In genomic region chr6:56523938-56524866, GRCm38 (mm10) we compare ENCODE assay signal across 14 mouse cellular contexts. TPM values are rescaled to one million over a fixed set of nuclear protein-coding genes. Genes with fewer than 3 reads are reported as not detected.
DNase-seq lines count a peak whose midpoint lies in the region; ATAC-seq and TF ChIP-seq lines count a peak whose summit lies in the region.
"Had no signal": no experiment of that assay in that cellular context is flagged by ENCODE, and none has a peak within 500 bp of the region (broad histone marks: within the 10 kb centered on the region; RNA-seq: fewer than 3 reads in every experiment).

No protein-coding gene starts in this region.

- H3K4me2 ChIP-seq in hindbrain, embryonic 16.5 days (ENCODE audit: low read length) = no peak overlapping the region
- no peak overlapping the region for H3K4me2 ChIP-seq in intestine, embryonic 15.5 days (replicated peaks)
- H3K4me2 ChIP-seq: hindbrain, embryonic 12.5 days had no signal

- no peaks in the 10 kb centered on the region for H3K4me1 ChIP-seq in hindbrain, embryonic 16.5 days (ENCODE audit: control insufficient read depth, insufficient read depth, low read depth, low read length)
- H3K4me1 ChIP-seq in hindbrain, embryonic 10.5 days (replicated peaks) = peaks cover 5% of the 10 kb centered on the region; the same call in 1 of the 2 replicates
- H3K4me1 ChIP-seq in cerebellum, adult 2 months (ENCODE audit: control insufficient read depth, insufficient read depth, low read length) = peaks cover 3% of the 10 kb centered on the region; the same call in 1 of the 2 replicates
- H3K4me1 ChIP-seq in intestine, embryonic 15.5 days (replicated peaks) = no peaks in the 10 kb centered on the region
- H3K4me1 ChIP-seq: hindbrain, embryonic 12.5 days; limb, embryonic 10.5 days had no signal

- TF ChIP-seq CTCF in cerebellum, adult 2 months (IDR thresholded peaks at IDR 0.05; ENCODE audit: borderline replicate concordance, insufficient read depth, low read depth, low read length) = no peak

- H3K27me3 ChIP-seq in hindbrain, embryonic 16.5 days (replicated peaks; ENCODE audit: control insufficient read depth, insufficient read depth, low read length) = no peaks in the 10 kb centered on the region
- no peaks in the 10 kb centered on the region for H3K27me3 ChIP-seq in hindbrain, embryonic 10.5 days (ENCODE audit: insufficient read depth, poor library complexity, severe bottlenecking)
- no peaks in the 10 kb centered on the region for H3K27me3 ChIP-seq in cerebellum, adult 2 months (ENCODE audit: control insufficient read depth, insufficient read depth, low read length)
- H3K27me3 ChIP-seq in intestine, embryonic 15.5 days (replicated peaks) = no peaks in the 10 kb centered on the region
- H3K27me3 ChIP-seq: hindbrain, embryonic 12.5 days had no signal

- no peak overlapping the region for H3K27ac ChIP-seq in hindbrain, embryonic 16.5 days (ENCODE audit: low read depth, low read length)
- H3K27ac ChIP-seq in hindbrain, embryonic 10.5 days = no peak overlapping the region
- H3K27ac ChIP-seq in cerebellum, adult 2 months (ENCODE audit: insufficient read depth, low read length) = no peak overlapping the region
- no peak overlapping the region for H3K27ac ChIP-seq in intestine, embryonic 15.5 days
- H3K27ac ChIP-seq: hindbrain, embryonic 12.5 days; limb, embryonic 10.5 days; liver, embryonic 14.5 days had no signal

- ATAC-seq in hindbrain, embryonic 16.5 days = peak; percentile 64; the same call in 1 of the 2 replicates
- 0 out of 2 replicates have a peak, but pooled peaks have one; percentile 39 for ATAC-seq in megakaryocyte progenitor cell, adult 5-6 weeks (replicated peaks; ENCODE audit: poor library complexity)
- no peak for ATAC-seq in intestine, embryonic 15.5 days

- no peaks in the 10 kb centered on the region for H3K36me3 ChIP-seq in hindbrain, embryonic 16.5 days (ENCODE audit: control insufficient read depth, insufficient read depth, low read length)
- H3K36me3 ChIP-seq in hindbrain, embryonic 10.5 days = no peaks in the 10 kb centered on the region
- no peaks in the 10 kb centered on the region for H3K36me3 ChIP-seq in intestine, embryonic 15.5 days
- H3K36me3 ChIP-seq: hindbrain, embryonic 12.5 days; limb, embryonic 10.5 days had no signal

- no peak for TF ChIP-seq POLR2A in cerebellum, adult 2 months (IDR thresholded peaks at IDR 0.05; ENCODE audit: borderline replicate concordance, insufficient read depth, low read length)

- DNase-seq in hindbrain, embryonic 10.5 days (ENCODE audit: low spot score) = no peak
- DNase-seq in brain, adult 2 months (ENCODE audit: low read depth, low spot score) = peak; percentile 89
- peak; percentile 36 to 75 for DNase-seq in cerebellum, adult 2 months
- DNase-seq in right cerebral cortex, adult 2 months (ENCODE audit: low spot score in 2 of 2) = no peak
- DNase-seq in gastrocnemius, postnatal 10 days = no peak
- DNase-seq: kidney, adult 9 months; lung, postnatal 36 days; thymus, adult 18-20 months had no signal

- no peak overlapping the region for H3K9ac ChIP-seq in hindbrain, embryonic 16.5 days (ENCODE audit: low read depth, low read length)
- no peak overlapping the region for H3K9ac ChIP-seq in intestine, embryonic 15.5 days
- H3K9ac ChIP-seq: hindbrain, embryonic 12.5 days; liver, embryonic 14.5 days had no signal

- WGBS in hindbrain, embryonic 16.5 days = 86% methylated on average over 6 of the region's 6 CpGs
- WGBS in hindbrain, embryonic 10.5 days = 90% methylated on average over 6 of the region's 6 CpGs
- WGBS in cerebellum, adult 2 months = 53% methylated on average over 6 of the region's 6 CpGs
- 91% methylated on average over 6 of the region's 6 CpGs for WGBS in intestine, embryonic 15.5 days

- H3K9me3 ChIP-seq in hindbrain, embryonic 16.5 days (ENCODE audit: control insufficient read depth, low read length) = no peaks in the 10 kb centered on the region
- no peaks in the 10 kb centered on the region for H3K9me3 ChIP-seq in hindbrain, embryonic 10.5 days
- H3K9me3 ChIP-seq in intestine, embryonic 15.5 days = no peaks in the 10 kb centered on the region
- H3K9me3 ChIP-seq: hindbrain, embryonic 12.5 days; limb, embryonic 10.5 days had no signal

- H3K4me3 ChIP-seq in hindbrain, embryonic 16.5 days (ENCODE audit: low read length) = no peak overlapping the region
- no peak overlapping the region for H3K4me3 ChIP-seq in hindbrain, embryonic 10.5 days
- no peak overlapping the region for H3K4me3 ChIP-seq in cerebellum, adult 2 months (replicated peaks; ENCODE audit: insufficient read depth, low read depth, low read length)
- H3K4me3 ChIP-seq in intestine, embryonic 15.5 days (replicated peaks) = no peak overlapping the region
- H3K4me3 ChIP-seq: hindbrain, embryonic 12.5 days; limb, embryonic 10.5 days had no signal

RNA-seq across cellular contexts. Expression of gene Pde1c, which starts 44.7 kb away (rescaled TPM):
- 20.2 and 23.2 TPM in 2 replicates for polyA plus RNA-seq in hindbrain, embryonic 16.5 days (2015; fragmentation: Nextera tagmentation; extraction: Ambion mirVana)
- 3.5 and 3.9 TPM in 2 replicates for polyA plus RNA-seq in hindbrain, embryonic 10.5 days (2016; fragmentation: Nextera tagmentation; extraction: Ambion mirVana)
- 29.9 and 35.3 TPM in 2 replicates for polyA plus RNA-seq in cerebellum, adult 2 months (2012; rRNA removed)
- 0.29 and 0.39 TPM in 2 replicates for total RNA-seq in megakaryocyte progenitor cell, adult 5-6 weeks (2015)
- total RNA-seq in megakaryocyte progenitor cell, adult 5-6 weeks (2017) = 0.71 TPM in 1 of 2 replicates, not detected in the other
- polyA plus RNA-seq in intestine, embryonic 15.5 days (2015; fragmentation: Nextera tagmentation; extraction: Ambion mirVana) = 1.9 TPM in 2 replicates
- 1 to 10 TPM; 2.0 to 3.5 TPM for total RNA-seq in gastrocnemius, postnatal 10 days (2021)

Comparison
In these comparisons a context has a peak if more than half of its experiments do, and no peak if none do; other contexts are left out.
1. DNase-seq: peak in brain, adult 2 months (single experiment) and cerebellum, adult 2 months (2 of 2); none in hindbrain, embryonic 10.5 days (single experiment), right cerebral cortex, adult 2 months (0 of 2) and gastrocnemius, postnatal 10 days (single experiment).